Mouse (Mus musculus) limb, embryonic 11.5 days (tissue): ENCODE measurements at regions not wholly inside any gene's neighbourhood (a gene's known extent, or its start where the extent isn't known, plus 50 kb on each side); places are given as distances from the start of the nearest gene placed in this dataset.

ENCODE experiments used
- ATAC-seq: fragments of 200-750 bp; cut with Nextera tagmentation; 2 replicates; pipeline ENCODE4 v1.8.0; 2017; ENCODE audit warnings: low read depth; ENCODE audit not compliant: insufficient number of reproducible peaks, low FRiP score, low TSS enrichment
- DNase-seq: peaks from one replicate; pipeline ENCODE4 v3.0.0-alpha.2; 2015; ENCODE audit warnings: low spot score
- H3K27ac ChIP-seq: fragments of 300-500 bp; sonication (generic); replicated peaks from 2 replicates; pipeline ENCODE4 v1.5.1; 2014; ENCODE audit warnings: low read depth, mild to moderate bottlenecking, low read length
- H3K27me3 ChIP-seq: fragments of 300-500 bp; sonication (generic); 2 replicates; pipeline ENCODE4 v1.6.1; 2014; ENCODE audit warnings: mild to moderate bottlenecking, low read length, mixed read lengths; ENCODE audit not compliant: control insufficient read depth, insufficient read depth
- H3K36me3 ChIP-seq: fragments of 300-500 bp; sonication (generic); 2 replicates; pipeline ENCODE4 v1.6.1; 2014; ENCODE audit warnings: mild to moderate bottlenecking, low read length, moderate library complexity, mixed read lengths; ENCODE audit not compliant: control insufficient read depth, insufficient read depth
- H3K4me1 ChIP-seq: fragments of 300-500 bp; sonication (generic); 2 replicates; pipeline ENCODE4 v1.6.1; 2014; ENCODE audit warnings: low read length, mixed read lengths; ENCODE audit not compliant: control insufficient read depth, insufficient read depth
- H3K4me2 ChIP-seq: fragments of 300-500 bp; sonication (generic); 2 replicates; pipeline ENCODE4 v1.6.1; 2014; ENCODE audit warnings: low read depth, mild to moderate bottlenecking, moderate library complexity; ENCODE audit not compliant: severe bottlenecking
- H3K4me3 ChIP-seq: fragments of 300-500 bp; sonication (generic); 2 replicates; pipeline ENCODE4 v1.5.1; 2014; ENCODE audit warnings: low read depth, low read length
- H3K9ac ChIP-seq: fragments of 300-500 bp; sonication (generic); 2 replicates; pipeline ENCODE4 v1.6.1; 2014; ENCODE audit warnings: mild to moderate bottlenecking, low read length
- H3K9me3 ChIP-seq: fragments of 300-500 bp; sonication (generic); 2 replicates; pipeline ENCODE4 v1.6.1; 2016; ENCODE audit warnings: low read length; ENCODE audit not compliant: control insufficient read depth
- WGBS: fragments of 180-500 bp; shearing (Covaris S2); extraction: QIAGEN DNeasy Blood & Tissue Kit; methylation state at CpG from one replicate; pipeline ENCODE4 v1.1.7; 2014; 5-methylcytosine and 5-hydroxymethylcytosine counted together

GRCm38 (mm10) chr10:84060492-84061218, 338.0 kb downstream of the 1500009L16Rik start:
- H3K27me3 ChIP-seq = no peaks in the 10 kb centered on the region
- peaks cover 3% of the 10 kb centered on the region; the same call in 1 of the 2 replicates for H3K4me1 ChIP-seq
- no peak overlapping the region for H3K4me2 ChIP-seq
- DNase-seq (no peak), ATAC-seq (no peak)
- H3K27ac ChIP-seq = no peak overlapping the region
- no peak overlapping the region for H3K4me3 ChIP-seq
- no peaks in the 10 kb centered on the region for H3K36me3 ChIP-seq
- 39% methylated on average over 7 of the region's 7 CpGs for WGBS
- no peaks in the 10 kb centered on the region for H3K9me3 ChIP-seq
- H3K9ac ChIP-seq = no peak overlapping the region

GRCm38 (mm10) chr10:84067052-84067650, 344.5 kb downstream of the 1500009L16Rik start:
- no peak overlapping the region for H3K27ac ChIP-seq

GRCm38 (mm10) chr10:84069806-84070205, 347.1 kb downstream of the 1500009L16Rik start:
- Histone ChIP-seq H3K4me2 (no peak overlapping the region), H3K27ac (no peak overlapping the region), H3K27me3 (no peaks in the 10 kb centered on the region), H3K4me1 (no peaks in the 10 kb centered on the region), H3K4me3 (no peak overlapping the region), H3K36me3 (no peaks in the 10 kb centered on the region), H3K9ac (no peak overlapping the region), H3K9me3 (no peaks in the 10 kb centered on the region)
- WGBS = 93% methylated on average over 9 of the region's 9 CpGs
- ATAC-seq = no peak
- DNase-seq = no peak

More at GRCm38 (mm10) chr10:84067052-84067650, 344.5 kb downstream of the 1500009L16Rik start:
- Histone ChIP-seq H3K9ac (no peak overlapping the region), H3K36me3 (no peaks in the 10 kb centered on the region), H3K4me1 (no peaks in the 10 kb centered on the region), H3K9me3 (no peaks in the 10 kb centered on the region), H3K4me2 (no peak overlapping the region), H3K27me3 (no peaks in the 10 kb centered on the region), H3K4me3 (no peak overlapping the region)
- 83% methylated on average over 4 of the region's 4 CpGs for WGBS
- DNase-seq (no peak), ATAC-seq (no peak)

- Histone ChIP-seq H3K4me1 (no peaks in the 10 kb centered on the region), H3K4me2 (no peak overlapping the region), H3K9me3 (no peaks in the 10 kb centered on the region; the same call in 1 of the 2 replicates), H3K27me3 (no peaks in the 10 kb centered on the region), H3K36me3 (no peaks in the 10 kb centered on the region), H3K27ac (no peak overlapping the region), H3K4me3 (no peak overlapping the region), H3K9ac (no peak overlapping the region)
- ATAC-seq (no peak), DNase-seq (no peak)
- WGBS = 70% methylated on average over 12 of the region's 12 CpGs
These were observed 350.3 kb downstream of the 1500009L16Rik start for GRCm38 (mm10) chr10:84072866-84073483.

GRCm38 (mm10) chr10:84075581-84075980, 352.9 kb downstream of the 1500009L16Rik start:
- no peak for ATAC-seq
- 78% methylated on average over 4 of the region's 4 CpGs for WGBS
- no peak for DNase-seq

GRCm38 (mm10) chr10:84080236-84080635, 357.6 kb downstream of the 1500009L16Rik start:
- no peaks in the 10 kb centered on the region; the same call in 1 of the 2 replicates for H3K9me3 ChIP-seq
- no peak overlapping the region for H3K27ac ChIP-seq
- DNase-seq (no peak), ATAC-seq (no peak)
- no peak overlapping the region for H3K9ac ChIP-seq
- no peak overlapping the region for H3K4me2 ChIP-seq
- 88% methylated on average over 6 of the region's 6 CpGs for WGBS
- peaks cover 20% of the 10 kb centered on the region for H3K4me1 ChIP-seq
- H3K4me3 ChIP-seq = no peak overlapping the region
- H3K36me3 ChIP-seq = no peaks in the 10 kb centered on the region
- H3K27me3 ChIP-seq = no peaks in the 10 kb centered on the region

More at GRCm38 (mm10) chr10:84075581-84075980, 352.9 kb downstream of the 1500009L16Rik start:
- Histone ChIP-seq H3K9me3 (no peaks in the 10 kb centered on the region; the same call in 1 of the 2 replicates), H3K4me2 (no peak overlapping the region), H3K36me3 (no peaks in the 10 kb centered on the region), H3K27ac (no peak overlapping the region), H3K27me3 (no peaks in the 10 kb centered on the region), H3K9ac (no peak overlapping the region), H3K4me3 (no peak overlapping the region), H3K4me1 (no peaks in the 10 kb centered on the region)

- DNase-seq = peak; percentile 67
- WGBS = 6% methylated on average over 6 of the region's 6 CpGs
- Histone ChIP-seq H3K36me3 (no peaks in the 10 kb centered on the region), H3K4me2 (no peak overlapping the region), H3K27me3 (no peaks in the 10 kb centered on the region), H3K9ac (no peak overlapping the region), H3K4me3 (no peak overlapping the region), H3K9me3 (no peaks in the 10 kb centered on the region; the same call in 1 of the 2 replicates), H3K4me1 (peaks cover 20% of the 10 kb centered on the region), H3K27ac (peak overlapping the region; percentile 48; the same call in 1 of the 2 replicates)
- ATAC-seq = peak; percentile 78
These were observed 358.7 kb downstream of the Nuak1 start for GRCm38 (mm10) chr10:84081673-84082072.

- no peak for ATAC-seq
- no peak overlapping the region for H3K9ac ChIP-seq
- no peaks in the 10 kb centered on the region for H3K9me3 ChIP-seq
- H3K4me3 ChIP-seq = no peak overlapping the region
- H3K4me1 ChIP-seq = peaks cover 17% of the 10 kb centered on the region
- H3K4me2 ChIP-seq = no peak overlapping the region
- no peaks in the 10 kb centered on the region for H3K36me3 ChIP-seq
- no peak for DNase-seq
- H3K27ac ChIP-seq = no peak overlapping the region
- H3K27me3 ChIP-seq = no peaks in the 10 kb centered on the region
- 84% methylated on average over 5 of the region's 5 CpGs for WGBS
These were observed 352.9 kb downstream of the Nuak1 start for GRCm38 (mm10) chr10:84087528-84087927.
